Mouse (Mus musculus): ENCODE results near the gene Abhd13.

GRCm38 (mm10) chr8:9978475-9979230 is 1.1 kb downstream of the Abhd13 start:
- no peak for TF ChIP-seq CTCF (conservative IDR thresholded peaks at IDR 0.05; ENCODE audit: insufficient read depth, insufficient read length, low read depth, low read length)
- TF ChIP-seq POLR2A (IDR thresholded peaks at IDR 0.05; ENCODE audit: low read depth, low read length) = no peak
